Mouse (Mus musculus) liver, embryonic 14.5 days (tissue): ENCODE data around the gene Cntn2. TPM values are rescaled to one million over a fixed set of nuclear protein-coding genes. Genes with fewer than 3 reads are reported as not detected.
"Not testable (repeated sequence)": the region's sequence is repeated elsewhere in the genome, so short reads cannot be mapped to it uniquely, and the experiment has no call there.

Experiments
- ATAC-seq: fragments of 200-750 bp; cut with Nextera tagmentation; 2 replicates; pipeline ENCODE4 v1.8.0; 2017; ENCODE audit warnings: moderate number of reproducible peaks, mild to moderate bottlenecking, moderate library complexity; ENCODE audit not compliant: insufficient read depth
- DNase-seq, 3 experiments: peaks; one replicate each; pipeline ENCODE4 v3.0.0-alpha.2; 2012 to 2013; ENCODE audit warnings: low read depth in 3 of 3, low spot score in 3 of 3
- H3K27ac ChIP-seq: fragments of 300-500 bp; sonication (generic); 2 replicates; pipeline ENCODE4 v1.5.1; 2014; ENCODE audit warnings: moderate library complexity, mild to moderate bottlenecking, control low read depth, inconsistent platforms
- H3K27me3 ChIP-seq: fragments of 300-500 bp; sonication (generic); 2 replicates; pipeline ENCODE4 v1.6.1; 2014; ENCODE audit warnings: mild to moderate bottlenecking, low read length, moderate library complexity; ENCODE audit not compliant: control insufficient read depth, insufficient read depth
- H3K36me3 ChIP-seq: fragments of 300-500 bp; sonication (generic); replicated peaks from 2 replicates; pipeline ENCODE4 v1.6.1; 2014; ENCODE audit warnings: low read depth; ENCODE audit not compliant: control insufficient read depth, insufficient read depth
- H3K4me1 ChIP-seq, 2 experiments: fragments of 200-500 bp in 1 of 2; fragments of 300-500 bp in 1 of 2; sonication (generic) in 1 of 2; replicated peaks; 2 replicates each; pipeline ENCODE4 v1.6.1; 2012 to 2014; ENCODE audit warnings: antibody characterized with exemption in 1 of 2, inconsistent platforms in 1 of 2, low read length in 1 of 2; ENCODE audit not compliant: control insufficient read depth in 2 of 2, insufficient read depth in 2 of 2
- H3K4me2 ChIP-seq: fragments of 300-500 bp; sonication (generic); 2 replicates; pipeline ENCODE4 v1.6.1; 2014; ENCODE audit warnings: low read depth, mild to moderate bottlenecking, control low read depth, moderate library complexity
- H3K4me3 ChIP-seq, 2 experiments: fragments of 200-500 bp in 1 of 2; fragments of 300-500 bp in 1 of 2; sonication (generic) in 1 of 2; 2 replicates each; pipeline ENCODE4 v1.5.1; 2012 to 2014; ENCODE audit warnings: low read depth in 2 of 2, low read length in 2 of 2, mild to moderate bottlenecking in 2 of 2, control low read depth in 1 of 2, inconsistent platforms in 1 of 2, moderate library complexity in 1 of 2; ENCODE audit not compliant: insufficient read depth in 1 of 2
- H3K9ac ChIP-seq: fragments of 300-500 bp; sonication (generic); replicated peaks from 2 replicates; pipeline ENCODE4 v1.6.1; 2014; ENCODE audit warnings: mild to moderate bottlenecking, control low read depth, moderate library complexity
- H3K9me3 ChIP-seq: fragments of 300-500 bp; sonication (generic); 2 replicates; pipeline ENCODE4 v1.6.1; 2016; ENCODE audit warnings: low read length, mixed read lengths; ENCODE audit not compliant: control insufficient read depth
- CTCF ChIP-seq: IDR thresholded peaks from 2 replicates; pipeline ENCODE4 v1.5.1; 2016; ENCODE audit warnings: antibody characterized with exemption, low read depth, control low read depth
- EP300 ChIP-seq: IDR thresholded peaks from 2 replicates; pipeline ENCODE4 v1.6.1; 2016; ENCODE audit warnings: antibody characterized with exemption, low read depth
- WGBS: fragments of 180-500 bp; shearing (Covaris S2); extraction: QIAGEN DNeasy Blood & Tissue Kit; methylation state at CpG from one replicate; pipeline ENCODE4 v1.1.7; 2014; ENCODE audit not compliant: insufficient replicate concordance; 5-methylcytosine and 5-hydroxymethylcytosine counted together
- polyA plus RNA-seq, 2 experiments: library from polyadenylated mRNA; depleted of rRNA in 1 of 2; stranded (reverse) in 1 of 2; unstranded in 1 of 2; fragments of >200 nt; fragmentation: Nextera tagmentation in 1 of 2; extraction: Ambion mirVana in 1 of 2; gene quantifications; 2 replicates each; pipeline versions ENCODE4 v1.2.1 to v1.2.3; 2012 to 2014

Cntn2 gene
- polyA plus RNA-seq, 2 experiments, result 0.02 to 0.05 TPM

DNA sequence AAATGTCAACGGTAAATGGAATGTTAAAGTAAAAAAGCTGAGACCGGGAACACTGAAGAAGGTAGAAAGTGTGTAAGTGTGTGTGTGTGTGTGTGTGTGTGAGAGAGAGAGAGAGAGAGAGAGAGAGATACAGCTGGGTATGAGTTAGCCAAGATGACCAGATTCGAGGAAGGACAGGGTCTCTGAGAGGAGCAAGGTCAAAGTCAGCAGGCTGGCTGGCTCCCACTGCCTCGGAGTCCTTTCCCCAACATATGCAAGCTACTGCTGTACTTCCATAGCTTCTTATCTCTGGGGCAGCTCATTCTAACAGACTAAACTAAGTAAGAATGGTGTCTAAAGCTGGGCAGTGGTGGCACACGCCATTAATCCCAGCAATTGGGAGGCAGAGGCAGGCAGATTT, 71.6 kb downstream of the Cntn2 start:
- Histone ChIP-seq H3K36me3 (no peaks in the 10 kb centered on the region), H3K4me2 (no peak overlapping the region), H3K9ac (no peak overlapping the region), H3K4me3 (no peak overlapping the region), H3K27ac (no peak overlapping the region), H3K4me1 (peaks cover 3 to 6% of the 10 kb centered on the region in 2 experiments; a peak in 3 of 4 replicates), H3K9me3 (no peaks in the 10 kb centered on the region), H3K27me3 (no peaks in the 10 kb centered on the region)
- WGBS, result 81% methylated on average over 5 of the region's 5 CpGs
- no peak for TF ChIP-seq EP300
- no peak for TF ChIP-seq CTCF
- ATAC-seq (no peak), DNase-seq (no peak)

GRCm38 (mm10) chr1:132471032-132471431, 72.0 kb downstream of the Cntn2 start:
- H3K27me3 ChIP-seq, result no peaks in the 10 kb centered on the region
- no peak for TF ChIP-seq CTCF
- TF ChIP-seq EP300, result no peak
- peaks cover 2 to 4% of the 10 kb centered on the region in 2 experiments; a peak in 3 of 4 replicates for H3K4me1 ChIP-seq
- H3K36me3 ChIP-seq, result no peaks in the 10 kb centered on the region
- H3K4me2 ChIP-seq, result no peak overlapping the region
- no peak for DNase-seq
- no peak overlapping the region for H3K27ac ChIP-seq
- H3K9me3 ChIP-seq, result no peaks in the 10 kb centered on the region
- 84% methylated on average over 2 of the region's 2 CpGs for WGBS
- no peak overlapping the region for H3K4me3 ChIP-seq
- H3K9ac ChIP-seq, result no peak overlapping the region
- ATAC-seq, result no peak

DNA sequence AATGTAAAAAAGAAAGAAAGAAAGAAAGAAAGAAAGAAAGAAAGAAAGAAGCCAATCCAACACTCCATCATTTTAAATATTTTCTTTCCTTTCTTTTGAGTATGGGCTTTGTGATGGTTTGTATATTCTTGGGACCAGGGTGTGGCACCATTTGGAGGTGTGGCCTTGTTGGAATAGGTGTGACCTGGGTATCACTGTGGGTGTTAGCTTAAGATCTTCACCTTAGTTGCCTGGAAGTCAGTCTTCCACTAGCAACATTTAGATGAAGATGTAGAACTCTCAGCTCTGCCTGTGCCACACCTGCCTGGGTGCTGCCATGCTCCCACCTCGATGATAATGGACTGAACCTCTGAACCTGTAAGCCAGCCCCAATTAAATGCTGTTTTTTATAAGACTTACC, 73.0 kb downstream of the Cntn2 start:
- H3K27ac ChIP-seq, H3K4me2 ChIP-seq, H3K4me3 ChIP-seq, H3K9me3 ChIP-seq, H3K4me1 ChIP-seq, H3K27me3 ChIP-seq, H3K9ac ChIP-seq, ATAC-seq, H3K36me3 ChIP-seq, DNase-seq: not testable (repeated sequence)
- WGBS, result 71% methylated on average over 1 of the region's 1 CpGs

- no peak overlapping the region for H3K9ac ChIP-seq
- H3K27me3 ChIP-seq, result no peaks in the 10 kb centered on the region
- H3K27ac ChIP-seq, result no peak overlapping the region
- no peaks in the 10 kb centered on the region for H3K9me3 ChIP-seq
- ATAC-seq (no peak), DNase-seq (no peak)
- TF ChIP-seq EP300 (no peak), CTCF (peak; percentile 25)
- 0 out of 4 replicates have a peak, but pooled peaks cover 0 to 2% of the 10 kb centered on the region in 2 experiments for H3K4me1 ChIP-seq
- H3K36me3 ChIP-seq, result no peaks in the 10 kb centered on the region
- WGBS, result 82% methylated on average over 7 of the region's 7 CpGs
- no peak overlapping the region for H3K4me3 ChIP-seq
- H3K4me2 ChIP-seq, result no peak overlapping the region
These were observed 73.5 kb downstream of the Cntn2 start for GRCm38 (mm10) chr1:132469519-132469918.

GRCm38 (mm10) chr1:132468926-132469325, 74.1 kb downstream of the Cntn2 start:
- Histone ChIP-seq H3K27ac (no peak overlapping the region), H3K36me3 (no peaks in the 10 kb centered on the region), H3K4me3 (no peak overlapping the region), H3K27me3 (no peaks in the 10 kb centered on the region), H3K4me2 (no peak overlapping the region), H3K9ac (no peak overlapping the region), H3K4me1 (0 out of 4 replicates have a peak, but pooled peaks cover 0 to 2% of the 10 kb centered on the region in 2 experiments), H3K9me3 (no peaks in the 10 kb centered on the region)
- TF ChIP-seq EP300 (no peak), CTCF (no peak)
- no peak for DNase-seq
- ATAC-seq, result no peak

GRCm38 (mm10) chr1:132464651-132465050, 78.4 kb downstream of the Cntn2 start:
- H3K4me1 ChIP-seq, result no peaks in the 10 kb centered on the region
- no peak for ATAC-seq
- no peaks in the 10 kb centered on the region for H3K9me3 ChIP-seq
- peaks cover 6% of the 10 kb centered on the region for H3K36me3 ChIP-seq
- H3K4me2 ChIP-seq, result no peak overlapping the region
- no peak for DNase-seq
- no peaks in the 10 kb centered on the region for H3K27me3 ChIP-seq
- no peak for TF ChIP-seq CTCF
- TF ChIP-seq EP300, result no peak
- H3K27ac ChIP-seq, result no peak overlapping the region
- no peak overlapping the region for H3K4me3 ChIP-seq
- 77% methylated on average over 5 of the region's 5 CpGs for WGBS
- H3K9ac ChIP-seq, result no peak overlapping the region

Other genes with a start within 250 kb of the Cntn2 start
- 0.01 and 0.04 TPM in 2 replicates for gene Klhdc8a, start 244.6 kb downstream of the Cntn2 start, polyA plus RNA-seq (2012; rRNA removed)
- gene Klhdc8a, start 244.6 kb downstream of the Cntn2 start, polyA plus RNA-seq (2014; fragmentation: Nextera tagmentation; extraction: Ambion mirVana), result 0.03 and 0.13 TPM in 2 replicates
- gene Nuak2, start 227.1 kb downstream of the Cntn2 start, polyA plus RNA-seq (2012; rRNA removed), result 1.0 and 1.2 TPM in 2 replicates
- 2.0 and 2.1 TPM in 2 replicates for gene Nuak2, start 227.1 kb downstream of the Cntn2 start, polyA plus RNA-seq (2014; fragmentation: Nextera tagmentation; extraction: Ambion mirVana)
- gene Tmcc2, start 152.0 kb downstream of the Cntn2 start, polyA plus RNA-seq (2012; rRNA removed), result 327 and 335 TPM in 2 replicates
- gene Tmcc2, start 152.0 kb downstream of the Cntn2 start, polyA plus RNA-seq (2014; fragmentation: Nextera tagmentation; extraction: Ambion mirVana), result 285 and 306 TPM in 2 replicates
- 3.3 and 4.0 TPM in 2 replicates for gene Dstyk, start 125.7 kb downstream of the Cntn2 start, polyA plus RNA-seq (2012; rRNA removed)
- gene Dstyk, start 125.7 kb downstream of the Cntn2 start, polyA plus RNA-seq (2014; fragmentation: Nextera tagmentation; extraction: Ambion mirVana), result 3.6 TPM in 2 replicates
- 13.0 and 16.3 TPM in 2 replicates for gene Rbbp5, start 65.9 kb downstream of the Cntn2 start, polyA plus RNA-seq (2012; rRNA removed)
- 19.9 and 20.0 TPM in 2 replicates for gene Rbbp5, start 65.9 kb downstream of the Cntn2 start, polyA plus RNA-seq (2014; fragmentation: Nextera tagmentation; extraction: Ambion mirVana)
- gene Tmem81, start 37.0 kb downstream of the Cntn2 start, polyA plus RNA-seq (2012; rRNA removed), result 1.1 and 1.3 TPM in 2 replicates
- gene Tmem81, start 37.0 kb downstream of the Cntn2 start, polyA plus RNA-seq (2014; fragmentation: Nextera tagmentation; extraction: Ambion mirVana), result 0.66 and 0.88 TPM in 2 replicates
- 0.01 and 0.10 TPM in 2 replicates for gene Nfasc, start 198.5 kb upstream of the Cntn2 start, polyA plus RNA-seq (2012; rRNA removed)
- gene Nfasc, start 198.5 kb upstream of the Cntn2 start, polyA plus RNA-seq (2014; fragmentation: Nextera tagmentation; extraction: Ambion mirVana), result 0.05 and 0.08 TPM in 2 replicates